Mouse (Mus musculus): Measurements from ENCODE around the gene Mettl26.
A peak's percentile ranks its signal among the peaks of the same experiment; 100 is the strongest.

- TF ChIP-seq EP300 (IDR thresholded peaks at IDR 0.05; ENCODE audit: low read depth), result no peak
- TF ChIP-seq CTCF (IDR thresholded peaks at IDR 0.05; ENCODE audit: low read depth), result peak; percentile 99
Measured at GRCm38 (mm10) chr17:25893975-25894617, 19.2 kb downstream of the Mettl26 start.

All from liver, embryonic 14.5 days (tissue).